Mouse (Mus musculus): ENCODE results near the gene Gm27235. TPM values are rescaled to one million over a fixed set of nuclear protein-coding genes. Genes with fewer than 3 reads are reported as not detected.

Gm27235 gene
- polyA plus RNA-seq (2017; shearing (Covaris generic)): not detected

GRCm38 (mm10) chr9:35790001-35790400 is at the start of gene Gm27235, which contains the start of gene D730048I06Rik:
Gene Gm27235 (minus strand): TSS chr9:35790101.
Gene D730048I06Rik (minus strand): TSS chr9:35790112.

GRCm38 (mm10) chr9:35778009-35778408 is 11.9 kb downstream of the Gm27235 start, which contains the start of gene Gm17727:
Gene Gm17727 (minus strand): TSS chr9:35778109.

GRCm38 (mm10) chr9:35740749-35741148 is 49.2 kb downstream of the Gm27235 start, which contains the start of gene Gm17677:
Gene Gm17677 (plus strand): TSS chr9:35741049.

Other genes starting within 250 kb of the Gm27235 start
- 0.04 TPM for gene Ddx25, start 231.6 kb downstream of the Gm27235 start, polyA plus RNA-seq (2017; shearing (Covaris generic))
- 34.9 TPM for gene Pus3, start 231.5 kb downstream of the Gm27235 start, polyA plus RNA-seq (2017; shearing (Covaris generic))
- 0.31 TPM for gene Pate2, start 219.8 kb downstream of the Gm27235 start, polyA plus RNA-seq (2017; shearing (Covaris generic))
- gene Hyls1, start 219.7 kb downstream of the Gm27235 start, polyA plus RNA-seq (2017; shearing (Covaris generic)): 6.3 TPM
- gene Pate4, start 178.2 kb downstream of the Gm27235 start, polyA plus RNA-seq (2017; shearing (Covaris generic)): not detected
- not detected for gene Pate3, start 141.9 kb downstream of the Gm27235 start, polyA plus RNA-seq (2017; shearing (Covaris generic))
- gene Pate1, start 102.7 kb downstream of the Gm27235 start, polyA plus RNA-seq (2017; shearing (Covaris generic)): not detected
- not detected for gene Gm17677, start 49.1 kb downstream of the Gm27235 start, polyA plus RNA-seq (2017; shearing (Covaris generic))
- gene Gm17727, start 12.0 kb downstream of the Gm27235 start, polyA plus RNA-seq (2017; shearing (Covaris generic)): not detected
- not detected for gene D730048I06Rik, start within 50 bp of the Gm27235 start, polyA plus RNA-seq (2017; shearing (Covaris generic))
- not detected for gene 9230110F15Rik, start 54.0 kb upstream of the Gm27235 start, polyA plus RNA-seq (2017; shearing (Covaris generic))
- not detected for gene 9230113P08Rik, start 118.3 kb upstream of the Gm27235 start, polyA plus RNA-seq (2017; shearing (Covaris generic))